Mouse (Mus musculus) neural tube, embryonic 11.5 days (tissue): ENCODE measurements around the gene Rassf5. TPM values are rescaled to one million over a fixed set of nuclear protein-coding genes. Genes with fewer than 3 reads are reported as not detected.

Experiments
- ATAC-seq: fragments of 200-750 bp; cut with Nextera tagmentation; 2 replicates; pipeline ENCODE4 v1.8.0; 2017; ENCODE audit warnings: moderate number of reproducible peaks, mild to moderate bottlenecking, moderate TSS enrichment, moderate library complexity; ENCODE audit not compliant: insufficient read depth, low FRiP score, low TSS enrichment
- DNase-seq: peaks from one replicate; pipeline ENCODE4 v3.0.0-alpha.2; 2015; ENCODE audit warnings: low spot score
- H3K27ac ChIP-seq: fragments of 300-500 bp; sonication (generic); 2 replicates; pipeline ENCODE4 v1.5.1; 2014; ENCODE audit warnings: low read depth, mild to moderate bottlenecking, low read length
- H3K27me3 ChIP-seq: fragments of 300-500 bp; sonication (generic); 2 replicates; pipeline ENCODE4 v1.6.1; 2014; ENCODE audit warnings: mild to moderate bottlenecking, low read length, mixed read lengths; ENCODE audit not compliant: control insufficient read depth, insufficient read depth
- H3K36me3 ChIP-seq: fragments of 300-500 bp; sonication (generic); 2 replicates; pipeline ENCODE4 v1.6.1; 2014; ENCODE audit warnings: mild to moderate bottlenecking, low read length, moderate library complexity, mixed read lengths; ENCODE audit not compliant: control insufficient read depth, insufficient read depth
- H3K4me1 ChIP-seq: fragments of 300-500 bp; sonication (generic); 2 replicates; pipeline ENCODE4 v1.6.1; 2014; ENCODE audit warnings: low read length, mixed read lengths; ENCODE audit not compliant: control insufficient read depth, insufficient read depth
- H3K4me2 ChIP-seq: fragments of 300-500 bp; sonication (generic); 2 replicates; pipeline ENCODE4 v1.6.1; 2014; ENCODE audit warnings: low read depth, mild to moderate bottlenecking, moderate library complexity
- H3K4me3 ChIP-seq: fragments of 300-500 bp; sonication (generic); 2 replicates; pipeline ENCODE4 v1.5.1; 2014; ENCODE audit warnings: low read depth, low read length
- H3K9ac ChIP-seq: fragments of 300-500 bp; sonication (generic); 2 replicates; pipeline ENCODE4 v1.6.1; 2014; ENCODE audit warnings: mild to moderate bottlenecking, low read length
- H3K9me3 ChIP-seq: fragments of 300-500 bp; sonication (generic); 2 replicates; pipeline ENCODE4 v1.6.1; 2016; ENCODE audit warnings: low read length; ENCODE audit not compliant: control insufficient read depth
- WGBS: fragments of 180-500 bp; shearing (Covaris S2); extraction: QIAGEN DNeasy Blood & Tissue Kit; methylation state at CpG from one replicate; pipeline ENCODE4 v1.1.7; 2014; 5-methylcytosine and 5-hydroxymethylcytosine counted together
- polyA plus RNA-seq: library from polyadenylated mRNA; unstranded; fragments of >200 nt; fragmentation: Nextera tagmentation; extraction: Ambion mirVana; gene quantifications from 2 replicates; pipeline ENCODE4 v1.2.1, GENCODE M21; 2014

Gene Rassf5
- polyA plus RNA-seq, 1 experiment from 2014 or later = 1.2 TPM

- Histone ChIP-seq H3K36me3 (no peaks in the 10 kb centered on the region), H3K4me1 (peaks cover 4% of the 10 kb centered on the region; the same call in 1 of the 2 replicates), H3K4me3 (peak overlapping the region; percentile 62), H3K9me3 (no peaks in the 10 kb centered on the region), H3K27ac (peak overlapping the region; percentile 80), H3K27me3 (no peaks in the 10 kb centered on the region), H3K4me2 (peak overlapping the region; percentile 73), H3K9ac (peak overlapping the region; percentile 67)
- no peak for DNase-seq
- peak; percentile 88 for ATAC-seq
- WGBS = under 1% methylated on average over 35 of the region's 36 CpGs
These were observed 107.3 kb downstream of the Rassf5 start for GRCm38 (mm10) chr1:131137717-131138118.

- WGBS = 22% methylated on average over 5 of the region's 5 CpGs
- ATAC-seq (no peak), DNase-seq (no peak)
- Histone ChIP-seq H3K9me3 (no peaks in the 10 kb centered on the region), H3K27ac (no peak overlapping the region), H3K4me2 (peak overlapping the region; percentile 73), H3K27me3 (no peaks in the 10 kb centered on the region), H3K4me1 (peaks cover 4% of the 10 kb centered on the region; the same call in 1 of the 2 replicates), H3K9ac (peak overlapping the region; percentile 24; the same call in 1 of the 2 replicates), H3K4me3 (peak overlapping the region; percentile 62), H3K36me3 (no peaks in the 10 kb centered on the region)
These were observed 107.9 kb downstream of the Rassf5 start for GRCm38 (mm10) chr1:131137111-131137510.

- no peaks in the 10 kb centered on the region for H3K27me3 ChIP-seq
These were observed 109.0 kb downstream of the Rassf5 start for GRCm38 (mm10) chr1:131135960-131136629.

GRCm38 (mm10) chr1:131134942-131135522 is 110.0 kb downstream of the Rassf5 start:
- Histone ChIP-seq H3K9me3 (no peaks in the 10 kb centered on the region), H3K9ac (no peak overlapping the region), H3K27me3 (no peaks in the 10 kb centered on the region), H3K4me1 (peaks cover 4% of the 10 kb centered on the region; the same call in 1 of the 2 replicates), H3K4me3 (no peak overlapping the region), H3K36me3 (no peaks in the 10 kb centered on the region), H3K27ac (no peak overlapping the region), H3K4me2 (no peak overlapping the region)
- DNase-seq (no peak), ATAC-seq (no peak)
- 69% methylated on average over 8 of the region's 8 CpGs for WGBS

More at GRCm38 (mm10) chr1:131135960-131136629, 109.0 kb downstream of the Rassf5 start:
- peaks cover 4% of the 10 kb centered on the region; the same call in 1 of the 2 replicates for H3K4me1 ChIP-seq
- H3K27ac ChIP-seq = no peak overlapping the region
- DNase-seq (no peak), ATAC-seq (no peak)
- H3K9ac ChIP-seq = no peak overlapping the region
- WGBS = 89% methylated on average over 10 of the region's 10 CpGs
- H3K4me3 ChIP-seq = no peak overlapping the region
- H3K9me3 ChIP-seq = no peaks in the 10 kb centered on the region
- no peak overlapping the region for H3K4me2 ChIP-seq
- no peaks in the 10 kb centered on the region for H3K36me3 ChIP-seq

GRCm38 (mm10) chr1:131134231-131134630 is 110.8 kb downstream of the Rassf5 start:
- Histone ChIP-seq H3K4me3 (no peak overlapping the region), H3K27me3 (no peaks in the 10 kb centered on the region), H3K27ac (no peak overlapping the region), H3K4me2 (no peak overlapping the region), H3K9ac (no peak overlapping the region), H3K36me3 (peaks cover 2% of the 10 kb centered on the region; the same call in 1 of the 2 replicates), H3K4me1 (peaks cover 4% of the 10 kb centered on the region; the same call in 1 of the 2 replicates), H3K9me3 (no peaks in the 10 kb centered on the region)
- 71% methylated on average over 6 of the region's 6 CpGs for WGBS
- no peak for DNase-seq
- no peak for ATAC-seq

Other genes starting within 250 kb of the Rassf5 start
- gene Il10, start 225.4 kb downstream of the Rassf5 start, polyA plus RNA-seq = not detected in 2 replicates
- gene Mapkapk2, start 147.4 kb downstream of the Rassf5 start, polyA plus RNA-seq = 36.5 and 39.7 TPM in 2 replicates
- gene Dyrk3, start 106.9 kb downstream of the Rassf5 start, polyA plus RNA-seq = 10.4 and 11.3 TPM in 2 replicates
- 55.0 and 58.5 TPM in 2 replicates for gene Eif2d, start 92.1 kb downstream of the Rassf5 start, polyA plus RNA-seq
- 0.81 and 0.93 TPM in 2 replicates for gene Ikbke, start 34.3 kb upstream of the Rassf5 start, polyA plus RNA-seq